Mouse (Mus musculus) heart, embryonic 13.5 days (tissue): ENCODE measurements around the gene Tmco3. TPM values are rescaled to one million over a fixed set of nuclear protein-coding genes. Genes with fewer than 3 reads are reported as not detected.

Experiments used
- ATAC-seq: fragments of 200-750 bp; cut with Nextera tagmentation; 2 replicates; pipeline ENCODE4 v1.8.0; 2017; ENCODE audit warnings: moderate TSS enrichment; ENCODE audit not compliant: insufficient number of reproducible peaks, low FRiP score, low TSS enrichment; ENCODE audit errors: extremely low read depth
- H3K27ac ChIP-seq: fragments of 300-500 bp; sonication (generic); replicated peaks from 2 replicates; pipeline ENCODE4 v1.5.1; 2015; ENCODE audit warnings: moderate library complexity, mild to moderate bottlenecking, inconsistent platforms
- H3K27me3 ChIP-seq: fragments of 300-500 bp; sonication (generic); replicated peaks from 2 replicates; pipeline ENCODE4 v1.6.1; 2015; ENCODE audit warnings: mild to moderate bottlenecking, inconsistent platforms
- H3K36me3 ChIP-seq: fragments of 300-500 bp; sonication (generic); 2 replicates; pipeline ENCODE4 v1.6.1; 2015; ENCODE audit warnings: mild to moderate bottlenecking, inconsistent platforms
- H3K4me1 ChIP-seq: fragments of 300-500 bp; sonication (generic); 2 replicates; pipeline ENCODE4 v1.6.1; 2015; ENCODE audit warnings: inconsistent platforms
- H3K4me2 ChIP-seq: fragments of 300-500 bp; sonication (generic); 2 replicates; pipeline ENCODE4 v1.6.1; 2015; ENCODE audit warnings: inconsistent platforms, mild to moderate bottlenecking, moderate library complexity
- H3K4me3 ChIP-seq: fragments of 300-500 bp; sonication (generic); 2 replicates; pipeline ENCODE4 v1.5.1; 2015; ENCODE audit warnings: moderate library complexity, mild to moderate bottlenecking, inconsistent platforms
- H3K9ac ChIP-seq: fragments of 300-500 bp; sonication (generic); 2 replicates; pipeline ENCODE4 v1.6.1; 2015; ENCODE audit warnings: inconsistent platforms, mild to moderate bottlenecking, moderate library complexity
- H3K9me3 ChIP-seq: fragments of 300-500 bp; sonication (generic); 2 replicates; pipeline ENCODE4 v1.6.1; 2016; ENCODE audit warnings: inconsistent platforms
- WGBS: fragments of 180-500 bp; shearing (Covaris S2); methylation state at CpG from one replicate; pipeline ENCODE4 v1.1.7; 2015; ENCODE audit warnings: mixed read lengths; 5-methylcytosine and 5-hydroxymethylcytosine counted together
- polyA plus RNA-seq: library from polyadenylated mRNA; unstranded; fragments of >200 nt; fragmentation: Nextera tagmentation; extraction: Ambion mirVana; gene quantifications from 2 replicates; pipeline ENCODE4 v1.2.1, GENCODE M21; 2015

The Tmco3 gene
- polyA plus RNA-seq = 32.2 and 36.0 TPM in 2 replicates

DNA sequence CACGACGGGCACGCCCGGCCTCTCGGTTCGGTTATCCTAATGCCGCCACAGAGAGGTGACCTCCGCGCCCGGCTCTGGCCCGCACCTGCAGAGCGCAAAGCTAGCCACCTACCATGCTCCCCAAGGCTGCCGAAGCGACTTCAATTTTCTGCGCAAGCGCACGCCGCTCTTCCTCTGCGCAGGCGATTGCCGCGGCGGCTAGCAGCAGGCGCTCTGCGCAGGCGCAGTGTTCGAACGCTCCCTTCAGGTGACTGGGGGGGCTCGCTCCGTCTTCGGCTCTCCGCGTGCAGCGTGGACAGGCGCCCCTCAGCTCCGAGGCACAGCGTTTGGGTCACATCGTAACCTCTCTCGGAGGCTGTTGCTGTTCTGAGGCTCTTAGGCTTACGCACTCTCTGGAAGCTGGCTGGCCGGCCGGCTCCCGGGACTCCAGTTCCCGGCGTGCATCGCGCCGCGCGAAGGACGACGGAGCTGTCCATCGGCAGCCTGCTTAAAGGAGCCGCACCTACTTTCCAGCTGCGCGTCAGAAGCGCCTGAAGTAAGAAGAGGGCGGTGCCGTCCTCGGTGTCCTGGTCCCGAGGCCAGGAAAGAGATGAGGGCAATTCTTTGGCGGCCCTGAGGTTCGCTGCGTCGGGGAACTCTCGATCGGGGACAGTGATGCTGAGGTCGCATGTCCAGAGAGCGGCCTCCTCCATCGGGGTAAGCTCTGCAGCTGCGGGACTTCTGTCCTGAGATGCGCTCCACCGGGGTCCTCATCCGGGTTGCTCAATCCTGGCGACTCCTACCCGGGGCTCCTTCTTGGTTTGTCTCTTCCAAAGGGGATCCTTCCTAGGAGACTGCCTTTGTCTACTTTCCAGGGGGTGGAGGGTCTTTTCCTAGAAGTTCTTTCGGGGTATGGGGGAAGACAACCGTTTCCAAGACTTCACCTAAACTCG, at the start of gene Tmco3, which contains the start of gene Dcun1d2:
TSS of gene Tmco3 (plus strand) at position 499 of the 932 bp plus-strand sequence.
TSS of gene Dcun1d2 (minus strand) at position 440 of the 932 bp plus-strand sequence.
- peak within 1 kb of the TSS; percentile 99 for H3K27ac ChIP-seq
- no peaks in the 10 kb centered on the region for H3K27me3 ChIP-seq
- under 1% methylated on average over 79 of the region's 79 CpGs for whole genome bisulfite sequencing
- peak within 1 kb of the TSS; percentile 90 for H3K4me2 ChIP-seq
- peak within 1 kb of the TSS; percentile 86 for H3K4me3 ChIP-seq
- H3K9ac ChIP-seq = peak within 1 kb of the TSS; percentile 92
- ATAC-seq = peak; percentile 84
- peaks cover 18% of the 10 kb centered on the region for H3K36me3 ChIP-seq
- 0 out of 2 replicates have a peak, but pooled peaks cover 3% of the 10 kb centered on the region for H3K9me3 ChIP-seq
- peaks cover 28% of the 10 kb centered on the region for H3K4me1 ChIP-seq

DNA sequence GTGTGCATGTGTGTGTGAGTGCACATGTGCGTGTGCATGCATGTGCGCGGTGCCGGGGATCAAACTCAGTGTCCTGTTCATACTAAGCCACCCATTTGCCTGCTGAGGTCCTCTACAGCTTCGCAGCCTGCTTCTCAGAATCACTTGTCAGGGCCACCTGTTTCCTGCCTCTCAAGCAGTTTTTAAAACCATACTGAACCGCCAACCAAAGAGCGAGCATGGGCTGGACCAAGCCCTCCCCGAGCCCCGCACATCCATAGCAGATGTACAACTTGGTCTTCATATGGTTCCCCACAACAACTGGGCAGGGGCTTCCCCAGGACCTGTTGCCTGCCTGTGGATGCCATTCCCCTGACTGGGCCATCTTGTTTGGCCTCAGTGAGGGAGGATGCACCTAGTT, 47.9 kb upstream of the Tmco3 start:
- no peak overlapping the region for H3K4me2 ChIP-seq
- ATAC-seq = no peak
- no peaks in the 10 kb centered on the region for H3K27me3 ChIP-seq
- no peak overlapping the region for H3K9ac ChIP-seq
- no peak overlapping the region for H3K4me3 ChIP-seq
- H3K4me1 ChIP-seq = peaks cover 38% of the 10 kb centered on the region
- WGBS = 92% methylated on average over 9 of the region's 9 CpGs
- H3K36me3 ChIP-seq = peaks cover 72% of the 10 kb centered on the region
- H3K27ac ChIP-seq = no peak overlapping the region
- H3K9me3 ChIP-seq = no peaks in the 10 kb centered on the region

DNA sequence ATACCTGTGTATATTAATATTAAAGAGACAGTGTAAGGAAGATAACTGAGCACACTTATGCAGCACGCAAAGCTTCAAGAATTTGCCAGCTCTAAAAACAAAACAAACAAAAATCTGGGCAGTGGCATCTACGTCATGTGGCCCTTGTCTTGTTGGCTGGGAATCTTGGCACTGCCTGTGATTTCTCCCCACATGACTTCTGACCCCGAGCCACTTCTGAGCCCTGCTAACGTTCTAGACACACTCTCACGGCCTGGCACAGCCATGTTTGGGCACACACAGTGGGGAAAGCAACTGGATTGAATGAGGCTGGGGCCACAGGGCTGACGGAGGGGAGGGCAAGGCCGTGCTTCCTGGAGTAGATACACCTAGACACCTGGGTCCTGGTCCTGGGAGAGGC, 47.3 kb upstream of the Tmco3 start:
- peaks cover 72% of the 10 kb centered on the region for H3K36me3 ChIP-seq
- H3K27me3 ChIP-seq = no peaks in the 10 kb centered on the region
- no peak overlapping the region for H3K4me3 ChIP-seq
- H3K4me2 ChIP-seq = no peak overlapping the region
- WGBS = 67% methylated on average over 7 of the region's 7 CpGs
- no peak for ATAC-seq
- H3K4me1 ChIP-seq = peaks cover 44% of the 10 kb centered on the region
- 0 out of 2 replicates have a peak overlapping the region, but pooled peaks have one; percentile 20 for H3K9ac ChIP-seq
- peak overlapping the region; percentile 24; the same call in 1 of the 2 replicates for H3K27ac ChIP-seq
- no peaks in the 10 kb centered on the region for H3K9me3 ChIP-seq

DNA sequence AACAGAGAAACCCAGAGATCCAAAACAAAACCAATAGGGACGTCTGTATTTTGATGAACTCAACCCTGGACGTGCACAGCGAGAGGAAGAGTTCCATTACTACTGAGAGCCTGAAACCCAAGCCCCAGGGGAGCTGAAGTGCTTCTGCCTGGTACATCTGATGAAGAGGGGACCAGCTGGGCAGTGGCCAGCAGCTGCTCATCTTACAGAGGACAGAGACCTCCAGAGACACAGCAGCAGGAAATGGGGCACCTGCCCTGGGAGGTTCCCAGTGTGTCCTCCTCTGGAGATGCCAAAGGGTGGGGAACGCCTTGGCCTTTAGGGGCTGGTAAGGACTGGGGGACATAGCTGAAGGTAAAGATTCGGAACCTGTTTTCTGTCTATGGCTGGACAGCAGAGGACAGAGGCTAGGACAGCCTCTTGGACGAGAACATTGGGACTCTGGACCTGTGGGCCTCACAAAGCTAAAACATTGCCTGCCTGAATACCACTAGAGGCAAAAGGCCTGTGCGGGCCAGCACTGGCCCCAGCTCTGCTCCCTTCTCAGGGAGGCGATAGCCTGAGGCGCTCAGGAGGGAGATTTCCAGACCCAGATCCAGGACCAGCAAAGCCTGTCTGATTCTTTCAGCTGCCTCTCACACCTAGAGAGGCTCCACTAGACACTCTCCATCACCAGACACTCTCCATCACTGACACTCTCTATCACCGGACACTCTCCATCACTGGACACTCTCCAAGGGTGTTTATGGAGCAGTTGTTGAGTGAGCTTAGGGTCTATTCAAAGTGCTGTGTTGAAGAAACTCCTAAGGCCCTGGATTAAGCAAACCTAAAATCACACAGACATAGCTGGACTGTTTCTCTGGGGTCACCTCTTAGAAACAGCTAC, 44.8 kb upstream of the Tmco3 start:
- peak; percentile 60; the same call in 1 of the 2 replicates for ATAC-seq
- Histone ChIP-seq H3K9ac (peak overlapping the region; percentile 57), H3K27me3 (no peaks in the 10 kb centered on the region), H3K27ac (peak overlapping the region; percentile 86), H3K4me2 (no peak overlapping the region), H3K4me3 (no peak overlapping the region), H3K36me3 (peaks cover 88% of the 10 kb centered on the region), H3K4me1 (peaks cover 44% of the 10 kb centered on the region), H3K9me3 (no peaks in the 10 kb centered on the region)
- WGBS = 55% methylated on average over 10 of the region's 10 CpGs

DNA sequence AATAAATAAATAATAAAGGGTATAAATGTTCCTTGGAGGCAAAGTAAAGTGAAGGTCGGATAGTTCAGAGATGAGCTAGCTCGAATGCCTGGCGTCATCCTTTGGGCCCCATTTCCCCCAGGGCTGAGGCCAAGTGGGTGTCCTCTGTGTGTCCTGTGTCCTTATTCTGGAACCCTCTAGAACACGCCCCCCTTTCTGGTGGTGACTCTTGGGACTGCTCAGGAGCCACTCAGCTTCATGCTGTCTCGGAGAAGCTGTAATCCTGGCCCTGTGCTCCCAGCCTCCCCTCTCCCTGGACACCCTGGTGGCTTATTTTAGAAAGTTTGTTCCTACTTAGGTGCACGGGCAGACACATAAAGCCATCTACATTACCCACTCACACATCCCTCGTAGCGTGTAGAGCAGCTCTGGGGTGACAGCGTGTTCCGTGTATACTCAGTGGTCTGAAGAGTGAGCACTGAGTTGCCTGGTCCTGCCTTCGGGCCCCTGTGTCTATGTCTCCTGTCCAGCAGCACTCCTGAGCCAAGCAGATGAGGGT, 43.6 kb upstream of the Tmco3 start:
- Histone ChIP-seq H3K36me3 (peaks cover 91% of the 10 kb centered on the region), H3K4me2 (no peak overlapping the region), H3K9me3 (no peaks in the 10 kb centered on the region), H3K27me3 (no peaks in the 10 kb centered on the region), H3K4me3 (no peak overlapping the region), H3K27ac (peak overlapping the region; percentile 86), H3K4me1 (peaks cover 47% of the 10 kb centered on the region), H3K9ac (peak overlapping the region; percentile 17; the same call in 1 of the 2 replicates)
- ATAC-seq = no peak
- WGBS = 62% methylated on average over 11 of the region's 11 CpGs

DNA sequence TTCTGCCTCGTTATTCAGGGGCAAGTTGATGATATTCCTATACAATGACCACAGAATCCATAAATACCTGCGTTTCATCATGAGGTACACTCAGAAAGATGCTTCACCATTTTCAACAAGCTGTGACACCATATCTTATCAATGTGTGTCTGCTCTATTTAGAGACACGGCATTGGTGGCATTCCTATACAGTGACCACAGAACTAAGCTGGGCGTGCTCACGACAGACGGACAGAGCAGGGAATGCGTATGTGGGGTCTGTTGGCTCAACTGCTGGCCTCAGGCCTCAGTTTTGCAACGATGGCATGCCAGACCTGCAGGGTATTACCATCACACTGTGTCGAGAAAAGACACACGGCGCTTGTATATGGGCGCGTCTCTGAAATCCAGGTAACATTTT, 35.2 kb upstream of the Tmco3 start:
- H3K27ac ChIP-seq = peak overlapping the region; percentile 97
- peak; percentile 66 for ATAC-seq
- 38% methylated on average over 13 of the region's 13 CpGs for WGBS
- peak overlapping the region; percentile 87 for H3K9ac ChIP-seq
- no peaks in the 10 kb centered on the region for H3K27me3 ChIP-seq
- peak overlapping the region; percentile 61 for H3K4me3 ChIP-seq
- H3K4me1 ChIP-seq = peaks cover 24% of the 10 kb centered on the region
- peak overlapping the region; percentile 63 for H3K4me2 ChIP-seq
- H3K36me3 ChIP-seq = peaks cover 44% of the 10 kb centered on the region
- H3K9me3 ChIP-seq = no peaks in the 10 kb centered on the region

DNA sequence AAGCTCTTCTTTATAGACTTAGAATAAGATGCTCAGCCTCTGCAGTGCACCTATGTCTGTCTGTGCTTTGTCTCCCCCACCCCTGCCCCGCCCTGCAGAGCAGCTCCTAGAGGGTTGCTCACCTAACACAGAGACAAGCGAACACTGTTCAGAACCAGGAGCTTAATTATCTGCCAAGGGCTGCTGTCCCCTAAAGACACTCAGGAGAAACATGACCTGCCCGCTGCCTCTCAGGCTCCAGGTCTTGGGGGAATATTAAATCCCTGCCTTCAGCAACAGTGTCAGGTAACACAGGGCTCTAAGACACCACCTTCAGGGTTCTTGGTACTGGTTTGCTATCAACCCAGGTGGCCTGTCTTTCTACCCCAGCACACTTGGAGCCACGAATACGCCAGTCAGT, 34.6 kb upstream of the Tmco3 start:
- Histone ChIP-seq H3K27ac (peak overlapping the region; percentile 97), H3K9me3 (no peaks in the 10 kb centered on the region), H3K4me1 (peaks cover 24% of the 10 kb centered on the region), H3K27me3 (no peaks in the 10 kb centered on the region), H3K4me3 (peak overlapping the region; percentile 61), H3K4me2 (peak overlapping the region; percentile 63), H3K9ac (peak overlapping the region; percentile 87), H3K36me3 (peaks cover 44% of the 10 kb centered on the region)
- 51% methylated on average over 5 of the region's 5 CpGs for WGBS
- ATAC-seq = no peak

DNA sequence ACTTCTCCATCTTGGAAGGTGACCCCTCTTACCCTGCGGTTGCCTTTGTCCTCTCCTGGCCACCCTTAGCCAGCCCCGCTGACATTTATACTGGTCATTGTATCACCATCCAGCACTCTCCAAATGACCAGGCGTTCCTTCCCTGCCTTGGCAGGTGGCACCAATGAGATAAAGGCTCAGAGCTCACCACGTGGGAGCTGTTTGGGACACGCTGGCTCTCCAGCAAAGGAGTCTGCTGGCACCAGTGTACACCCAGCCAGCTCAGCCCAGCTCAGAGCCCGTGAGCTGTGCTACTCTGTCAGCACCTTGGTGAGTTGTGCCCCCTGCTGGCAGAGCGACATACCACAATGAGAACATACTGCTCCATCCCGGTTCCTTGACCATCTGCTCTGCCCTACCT, 34.0 kb upstream of the Tmco3 start, which contains the start of gene Adprhl1:
TSS of gene Adprhl1 (minus strand) at position 144 of the 400 bp plus-strand sequence.
- 19% methylated on average over 8 of the region's 8 CpGs for WGBS
- peak within 1 kb of the TSS; percentile 87 for H3K9ac ChIP-seq

DNA sequence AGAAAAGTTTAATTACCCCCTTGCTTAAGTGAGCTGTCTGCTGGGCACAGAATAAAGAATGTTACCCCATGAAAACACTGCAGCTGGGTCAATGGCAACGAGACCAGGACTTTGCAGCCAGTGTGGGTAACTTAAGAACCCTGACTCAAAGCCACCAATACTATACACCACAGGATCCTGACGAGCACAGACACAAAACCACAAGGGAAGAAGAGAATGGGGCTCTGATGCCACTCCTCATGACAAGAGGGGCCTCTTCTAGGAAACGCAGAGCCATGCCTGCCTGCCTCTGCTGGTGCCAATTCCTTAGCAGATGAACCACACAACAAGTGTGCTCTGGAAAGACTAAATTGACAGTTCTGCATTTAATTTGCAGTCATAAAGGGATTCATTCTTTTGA, 24.6 kb upstream of the Tmco3 start:
- Histone ChIP-seq H3K9me3 (no peaks in the 10 kb centered on the region), H3K27ac (no peak overlapping the region), H3K9ac (no peak overlapping the region), H3K4me2 (no peak overlapping the region), H3K27me3 (no peaks in the 10 kb centered on the region), H3K36me3 (peaks cover 53% of the 10 kb centered on the region), H3K4me1 (no peaks in the 10 kb centered on the region), H3K4me3 (no peak overlapping the region)
- no peak for ATAC-seq
- WGBS = 72% methylated on average over 3 of the region's 3 CpGs

More for the DNA sequence above, 34.0 kb upstream of the Tmco3 start, which contains the start of gene Adprhl1:
- peak; percentile 67 for ATAC-seq
- peaks cover 24% of the 10 kb centered on the region for H3K4me1 ChIP-seq
- H3K27ac ChIP-seq = peak within 1 kb of the TSS; percentile 97
- H3K4me2 ChIP-seq = peak within 1 kb of the TSS; percentile 63
- H3K27me3 ChIP-seq = no peaks in the 10 kb centered on the region
- H3K9me3 ChIP-seq = no peaks in the 10 kb centered on the region
- H3K36me3 ChIP-seq = peaks cover 44% of the 10 kb centered on the region
- peak within 1 kb of the TSS; percentile 61 for H3K4me3 ChIP-seq

DNA sequence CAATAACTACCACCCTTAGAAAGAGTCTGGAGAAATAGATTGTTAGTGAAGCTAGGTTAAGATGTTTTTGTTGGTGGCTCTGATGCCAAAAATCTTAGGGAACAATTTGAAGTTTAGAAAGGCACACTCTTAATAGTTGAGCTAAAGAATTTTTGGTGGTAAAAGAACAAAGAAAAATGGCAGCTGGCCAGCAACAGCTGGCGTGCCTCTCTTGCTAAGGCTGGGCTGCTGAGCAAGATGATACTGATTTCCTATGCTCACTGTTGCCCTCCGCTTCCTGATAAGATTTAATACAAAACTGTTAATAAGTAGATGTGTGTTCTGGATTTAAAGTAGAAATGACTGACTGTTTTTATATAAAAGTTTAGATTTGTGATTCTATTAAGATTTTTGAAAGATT, 20.4 kb upstream of the Tmco3 start:
- H3K9ac ChIP-seq = no peak overlapping the region
- WGBS = 60% methylated on average over 2 of the region's 2 CpGs
- peaks cover 61% of the 10 kb centered on the region for H3K36me3 ChIP-seq
- no peaks in the 10 kb centered on the region for H3K27me3 ChIP-seq
- H3K4me1 ChIP-seq = no peaks in the 10 kb centered on the region
- ATAC-seq = no peak
- no peak overlapping the region for H3K4me3 ChIP-seq
- H3K4me2 ChIP-seq = no peak overlapping the region
- H3K27ac ChIP-seq = no peak overlapping the region
- H3K9me3 ChIP-seq = no peaks in the 10 kb centered on the region
